Mouse (Mus musculus): Measurements from ENCODE around the gene Polrmt. TPM values are rescaled to one million over a fixed set of nuclear protein-coding genes. Genes with fewer than 3 reads are reported as not detected.

Polrmt gene
- polyA plus RNA-seq, 1 experiment from 2014 or later: 32.2 TPM

DNA sequence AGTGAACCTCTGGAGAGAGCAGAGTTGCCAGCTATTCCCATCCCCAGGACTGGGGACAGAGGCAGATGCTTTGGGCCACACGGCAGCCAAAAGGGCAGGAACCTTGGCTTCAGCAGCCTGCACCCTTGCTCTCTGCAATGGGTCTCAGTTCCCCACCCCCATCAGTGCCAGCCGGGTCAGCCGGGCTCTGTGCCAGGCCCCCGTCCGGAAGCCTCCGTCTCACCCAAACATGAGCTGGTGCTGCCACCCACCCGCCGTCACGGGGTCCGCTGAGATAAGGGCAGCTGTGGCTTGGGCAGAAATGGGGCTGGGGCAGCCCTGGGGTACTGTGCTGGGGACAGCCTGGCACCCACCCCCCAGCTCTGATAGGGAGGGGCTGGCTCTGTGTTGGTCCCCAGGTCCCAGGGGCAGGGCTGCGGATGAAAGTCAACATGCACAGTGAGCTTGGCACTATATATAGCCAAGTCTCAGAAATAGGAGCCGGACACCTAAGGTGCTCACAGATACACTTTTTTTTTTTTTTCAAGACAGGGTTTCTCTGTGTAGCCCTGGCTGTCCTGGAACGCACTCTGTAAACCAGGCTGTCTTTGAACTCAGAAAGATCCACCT, 16.9 kb downstream of the Polrmt start:
- H3K4me3 ChIP-seq (ENCODE audit: low read depth, low read length): no peak overlapping the region
- H3K36me3 ChIP-seq (ENCODE audit: control insufficient read depth, insufficient read depth, low read length): no peaks in the 10 kb centered on the region
- ATAC-seq (ENCODE audit: insufficient number of reproducible peaks, low FRiP score, low TSS enrichment, low read depth) (no peak), DNase-seq (ENCODE audit: low spot score) (no peak)
- H3K4me1 ChIP-seq (ENCODE audit: control insufficient read depth, insufficient read depth, low read length): no peaks in the 10 kb centered on the region
- H3K4me2 ChIP-seq (ENCODE audit: low read depth, severe bottlenecking): no peak overlapping the region
- 86% methylated on average over 13 of the region's 13 CpGs for WGBS
- H3K9ac ChIP-seq (ENCODE audit: low read length): no peak overlapping the region
- H3K27ac ChIP-seq (replicated peaks; ENCODE audit: low read depth, low read length): no peak overlapping the region
- no peaks in the 10 kb centered on the region for H3K27me3 ChIP-seq (ENCODE audit: control insufficient read depth, insufficient read depth, low read length)
- H3K9me3 ChIP-seq (ENCODE audit: control insufficient read depth, low read length): no peaks in the 10 kb centered on the region

DNA sequence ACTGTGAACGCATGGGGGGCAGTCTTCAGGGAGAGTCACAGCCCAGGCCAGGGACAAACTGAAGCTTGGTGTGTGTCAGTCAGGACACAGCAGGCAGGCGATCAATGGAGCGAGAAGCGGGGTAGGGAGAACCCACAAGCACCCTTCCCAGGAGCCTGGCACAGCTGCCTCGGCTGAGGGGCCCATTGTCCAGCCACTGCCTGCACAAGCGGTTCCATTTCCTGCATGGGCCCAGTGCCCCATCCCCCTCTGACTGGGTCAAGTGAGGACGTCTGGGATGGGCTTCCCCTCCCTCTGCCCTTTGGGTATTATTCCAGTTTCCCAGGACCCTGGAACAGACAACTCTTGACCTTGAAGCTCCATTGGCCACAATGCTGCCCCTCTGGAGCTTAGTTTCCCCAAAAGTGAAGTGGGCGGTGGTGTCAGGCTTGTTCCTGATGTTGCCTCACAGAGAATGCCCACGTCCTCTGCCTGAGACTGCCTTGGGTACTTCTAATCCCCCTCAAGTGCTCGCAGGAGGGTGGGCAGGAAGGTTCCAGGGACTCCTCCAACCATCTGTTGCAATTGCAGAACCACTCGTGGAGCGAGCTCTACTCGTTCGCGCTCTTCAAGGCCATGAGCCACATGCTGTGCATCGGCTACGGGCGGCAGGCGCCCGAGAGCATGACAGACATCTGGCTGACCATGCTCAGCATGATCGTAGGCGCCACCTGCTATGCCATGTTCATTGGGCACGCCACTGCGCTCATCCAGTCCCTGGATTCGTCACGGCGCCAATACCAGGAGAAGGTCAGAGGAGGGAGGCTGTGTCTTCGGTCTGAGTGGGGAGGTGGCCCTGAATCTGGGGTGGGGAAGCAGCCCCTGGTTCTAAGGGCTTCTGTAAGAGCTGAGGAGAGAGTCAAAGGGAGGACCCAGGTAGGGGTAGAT, 17.8 kb downstream of the Polrmt start:
- Histone ChIP-seq H3K9ac (ENCODE audit: low read length) (no peak overlapping the region), H3K27ac (replicated peaks; ENCODE audit: low read depth, low read length) (no peak overlapping the region), H3K4me2 (ENCODE audit: low read depth, severe bottlenecking) (no peak overlapping the region), H3K4me1 (ENCODE audit: control insufficient read depth, insufficient read depth, low read length) (no peaks in the 10 kb centered on the region), H3K9me3 (ENCODE audit: control insufficient read depth, low read length) (no peaks in the 10 kb centered on the region), H3K36me3 (ENCODE audit: control insufficient read depth, insufficient read depth, low read length) (no peaks in the 10 kb centered on the region), H3K27me3 (ENCODE audit: control insufficient read depth, insufficient read depth, low read length) (no peaks in the 10 kb centered on the region), H3K4me3 (ENCODE audit: low read depth, low read length) (no peak overlapping the region)
- ATAC-seq (ENCODE audit: insufficient number of reproducible peaks, low FRiP score, low TSS enrichment, low read depth) (no peak), DNase-seq (ENCODE audit: low spot score) (no peak)
- 75% methylated on average over 28 of the region's 28 CpGs for WGBS

DNA sequence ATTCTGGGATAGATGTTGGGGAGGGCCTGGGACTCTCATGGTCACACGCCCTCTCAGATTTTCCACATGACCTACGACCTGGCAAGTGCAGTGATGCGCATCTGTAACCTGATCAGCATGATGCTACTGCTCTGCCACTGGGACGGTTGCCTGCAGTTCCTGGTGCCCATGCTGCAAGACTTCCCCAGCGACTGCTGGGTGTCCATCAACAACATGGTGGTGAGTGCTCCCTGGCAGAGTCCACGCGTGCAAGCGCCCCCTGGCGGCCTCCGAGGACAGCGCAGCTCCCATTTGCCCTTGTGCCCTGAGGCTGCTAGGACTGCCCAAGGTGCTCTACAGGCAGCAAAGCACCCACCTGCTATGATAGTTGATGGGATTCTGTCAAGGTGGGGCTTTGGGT, 20.3 kb downstream of the Polrmt start:
- DNase-seq (ENCODE audit: low spot score): peak; percentile 54
- WGBS: 41% methylated on average over 11 of the region's 11 CpGs

DNA sequence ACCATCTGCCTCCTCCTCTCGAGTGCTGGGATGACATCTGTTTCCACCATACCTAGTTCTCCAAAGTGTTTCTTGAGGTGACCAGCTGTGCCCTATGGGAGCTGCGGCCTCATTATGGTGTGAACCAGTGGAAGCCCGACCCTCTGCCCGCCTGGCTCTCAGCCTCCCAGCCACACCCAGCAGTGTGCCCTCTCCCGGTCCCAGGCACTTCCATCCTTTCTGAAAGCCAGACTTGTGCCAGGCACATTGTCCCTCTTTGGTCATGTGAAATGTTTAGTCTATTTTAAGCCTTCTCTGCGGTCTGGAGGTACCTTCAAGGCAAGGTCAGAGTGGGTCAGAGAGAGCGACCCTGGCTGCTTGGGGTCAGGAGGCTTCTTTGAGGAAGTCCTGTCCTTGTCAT, 22.7 kb downstream of the Polrmt start:
- Histone ChIP-seq H3K4me3 (ENCODE audit: low read depth, low read length) (no peak overlapping the region), H3K36me3 (ENCODE audit: control insufficient read depth, insufficient read depth, low read length) (no peaks in the 10 kb centered on the region), H3K9me3 (ENCODE audit: control insufficient read depth, low read length) (no peaks in the 10 kb centered on the region), H3K4me1 (ENCODE audit: control insufficient read depth, insufficient read depth, low read length) (no peaks in the 10 kb centered on the region), H3K9ac (ENCODE audit: low read length) (no peak overlapping the region), H3K4me2 (ENCODE audit: low read depth, severe bottlenecking) (no peak overlapping the region), H3K27me3 (ENCODE audit: control insufficient read depth, insufficient read depth, low read length) (peaks cover 2% of the 10 kb centered on the region; the same call in 1 of the 2 replicates), H3K27ac (replicated peaks; ENCODE audit: low read depth, low read length) (no peak overlapping the region)
- DNase-seq (ENCODE audit: low spot score) (no peak), ATAC-seq (ENCODE audit: insufficient number of reproducible peaks, low FRiP score, low TSS enrichment, low read depth) (no peak)
- WGBS: 78% methylated on average over 7 of the region's 7 CpGs

More for the DNA sequence above, 20.3 kb downstream of the Polrmt start:
- ATAC-seq (ENCODE audit: insufficient number of reproducible peaks, low FRiP score, low TSS enrichment, low read depth): no peak
- H3K9ac ChIP-seq (ENCODE audit: low read length): no peak overlapping the region
- H3K4me1 ChIP-seq (ENCODE audit: control insufficient read depth, insufficient read depth, low read length): no peaks in the 10 kb centered on the region
- H3K27ac ChIP-seq (replicated peaks; ENCODE audit: low read depth, low read length): no peak overlapping the region
- H3K36me3 ChIP-seq (ENCODE audit: control insufficient read depth, insufficient read depth, low read length): no peaks in the 10 kb centered on the region
- no peak overlapping the region for H3K4me2 ChIP-seq (ENCODE audit: low read depth, severe bottlenecking)
- no peaks in the 10 kb centered on the region for H3K9me3 ChIP-seq (ENCODE audit: control insufficient read depth, low read length)
- no peak overlapping the region; the same call in 1 of the 2 replicates for H3K4me3 ChIP-seq (ENCODE audit: low read depth, low read length)
- H3K27me3 ChIP-seq (ENCODE audit: control insufficient read depth, insufficient read depth, low read length): no peaks in the 10 kb centered on the region

DNA sequence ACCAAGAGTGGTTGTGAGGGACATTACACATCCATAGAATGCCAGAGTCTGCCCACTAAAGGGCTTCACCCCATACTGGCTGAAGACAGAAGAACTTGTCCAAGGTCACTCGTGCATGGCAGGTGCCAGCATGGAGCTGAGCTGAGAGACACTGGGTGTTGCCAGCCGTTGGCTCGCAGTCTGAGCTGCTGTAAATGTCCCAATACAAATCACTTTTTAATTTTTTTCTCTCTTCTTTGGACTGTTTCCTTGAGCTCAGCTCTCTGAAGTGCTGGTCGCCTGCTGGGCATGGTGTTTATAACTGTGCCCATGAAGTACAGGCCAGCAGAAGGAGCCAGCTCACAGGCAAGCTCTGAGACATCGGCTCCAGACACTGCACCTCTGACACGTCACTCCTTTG, 23.3 kb downstream of the Polrmt start:
- no peaks in the 10 kb centered on the region for H3K36me3 ChIP-seq (ENCODE audit: control insufficient read depth, insufficient read depth, low read length)
- H3K9ac ChIP-seq (ENCODE audit: low read length): no peak overlapping the region
- peaks cover 8% of the 10 kb centered on the region for H3K27me3 ChIP-seq (ENCODE audit: control insufficient read depth, insufficient read depth, low read length)
- no peaks in the 10 kb centered on the region for H3K9me3 ChIP-seq (ENCODE audit: control insufficient read depth, low read length)
- H3K27ac ChIP-seq (replicated peaks; ENCODE audit: low read depth, low read length): no peak overlapping the region
- ATAC-seq (ENCODE audit: insufficient number of reproducible peaks, low FRiP score, low TSS enrichment, low read depth) (no peak), DNase-seq (ENCODE audit: low spot score) (no peak)
- no peaks in the 10 kb centered on the region for H3K4me1 ChIP-seq (ENCODE audit: control insufficient read depth, insufficient read depth, low read length)
- H3K4me3 ChIP-seq (ENCODE audit: low read depth, low read length): no peak overlapping the region
- WGBS: 81% methylated on average over 6 of the region's 6 CpGs
- no peak overlapping the region for H3K4me2 ChIP-seq (ENCODE audit: low read depth, severe bottlenecking)

DNA sequence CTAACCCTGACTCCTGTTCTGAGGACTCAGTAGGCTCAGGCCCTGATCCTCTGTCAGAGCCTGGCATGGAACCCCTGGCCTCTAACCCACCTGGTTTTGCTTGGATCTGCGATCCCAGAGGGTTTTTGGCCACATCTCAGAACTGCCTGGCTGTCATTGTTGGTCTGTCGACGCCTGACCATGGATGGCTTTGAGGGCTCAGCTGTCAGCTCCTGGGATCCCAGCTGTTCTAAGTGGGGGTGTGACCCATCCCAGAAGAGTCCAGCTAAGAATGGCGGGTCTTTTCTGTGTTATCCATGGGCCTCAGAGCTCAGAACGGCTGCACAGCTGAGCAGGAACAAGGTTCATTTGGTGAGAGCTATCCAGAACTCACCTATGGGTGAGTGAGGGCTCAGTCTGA, 25.3 kb downstream of the Polrmt start:
- peaks cover 28% of the 10 kb centered on the region for H3K27me3 ChIP-seq (ENCODE audit: control insufficient read depth, insufficient read depth, low read length)
- H3K4me1 ChIP-seq (ENCODE audit: control insufficient read depth, insufficient read depth, low read length): peaks cover 11% of the 10 kb centered on the region
- DNase-seq (ENCODE audit: low spot score): no peak
- H3K36me3 ChIP-seq (ENCODE audit: control insufficient read depth, insufficient read depth, low read length): no peaks in the 10 kb centered on the region
- 71% methylated on average over 5 of the region's 5 CpGs for WGBS
- no peak overlapping the region for H3K27ac ChIP-seq (replicated peaks; ENCODE audit: low read depth, low read length)
- ATAC-seq (ENCODE audit: insufficient number of reproducible peaks, low FRiP score, low TSS enrichment, low read depth): no peak
- H3K9me3 ChIP-seq (ENCODE audit: control insufficient read depth, low read length): no peaks in the 10 kb centered on the region
- no peak overlapping the region for H3K9ac ChIP-seq (ENCODE audit: low read length)
- H3K4me2 ChIP-seq (ENCODE audit: low read depth, severe bottlenecking): no peak overlapping the region
- no peak overlapping the region for H3K4me3 ChIP-seq (ENCODE audit: low read depth, low read length)

DNA sequence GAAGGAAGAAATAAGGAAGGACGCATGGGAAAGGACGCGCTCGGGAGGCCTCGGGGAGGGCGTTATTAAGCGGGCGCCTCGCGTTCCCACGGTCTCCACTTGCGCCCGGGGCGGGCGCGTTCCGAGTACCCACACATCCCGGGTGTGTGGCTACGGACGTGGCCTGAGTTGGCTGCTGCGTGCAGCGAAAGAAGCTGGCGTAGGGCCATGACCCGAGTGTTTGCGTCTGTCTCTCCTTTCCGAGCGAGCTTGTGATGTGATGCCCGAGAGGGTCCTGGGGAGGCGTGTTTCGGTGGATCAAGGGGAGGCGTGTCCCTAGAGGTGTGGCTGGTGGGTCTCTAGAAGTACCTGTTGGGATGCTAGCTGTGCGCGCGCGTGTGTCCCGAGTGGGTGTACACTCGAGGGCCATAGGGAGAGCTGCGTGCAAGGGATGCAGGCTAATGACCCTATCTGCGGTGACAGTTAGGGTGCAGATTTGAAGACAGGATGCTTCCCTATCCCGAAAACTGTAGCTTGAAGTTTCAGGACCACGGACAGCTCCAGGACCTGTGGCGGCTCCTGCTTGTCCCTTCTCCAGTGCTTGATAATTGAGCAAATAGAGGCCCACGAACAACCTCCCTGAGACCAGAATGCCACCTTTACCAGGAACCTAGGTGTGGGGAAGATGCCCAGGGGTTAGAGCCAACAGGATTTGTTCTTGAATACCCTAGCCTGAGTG, 28.6 kb downstream of the Polrmt start:
- Histone ChIP-seq H3K4me2 (ENCODE audit: low read depth, severe bottlenecking) (peak overlapping the region; percentile 17; the same call in 1 of the 2 replicates), H3K4me1 (ENCODE audit: control insufficient read depth, insufficient read depth, low read length) (peaks cover 11% of the 10 kb centered on the region), H3K27me3 (ENCODE audit: control insufficient read depth, insufficient read depth, low read length) (peaks cover 47% of the 10 kb centered on the region), H3K4me3 (ENCODE audit: low read depth, low read length) (0 out of 2 replicates have a peak overlapping the region, but pooled peaks have one; percentile 1), H3K36me3 (ENCODE audit: control insufficient read depth, insufficient read depth, low read length) (no peaks in the 10 kb centered on the region), H3K27ac (replicated peaks; ENCODE audit: low read depth, low read length) (no peak overlapping the region), H3K9me3 (ENCODE audit: control insufficient read depth, low read length) (no peaks in the 10 kb centered on the region), H3K9ac (ENCODE audit: low read length) (no peak overlapping the region)
- no peak for ATAC-seq (ENCODE audit: insufficient number of reproducible peaks, low FRiP score, low TSS enrichment, low read depth)
- DNase-seq (ENCODE audit: low spot score): peak; percentile 92
- WGBS: 7% methylated on average over 43 of the region's 43 CpGs

DNA sequence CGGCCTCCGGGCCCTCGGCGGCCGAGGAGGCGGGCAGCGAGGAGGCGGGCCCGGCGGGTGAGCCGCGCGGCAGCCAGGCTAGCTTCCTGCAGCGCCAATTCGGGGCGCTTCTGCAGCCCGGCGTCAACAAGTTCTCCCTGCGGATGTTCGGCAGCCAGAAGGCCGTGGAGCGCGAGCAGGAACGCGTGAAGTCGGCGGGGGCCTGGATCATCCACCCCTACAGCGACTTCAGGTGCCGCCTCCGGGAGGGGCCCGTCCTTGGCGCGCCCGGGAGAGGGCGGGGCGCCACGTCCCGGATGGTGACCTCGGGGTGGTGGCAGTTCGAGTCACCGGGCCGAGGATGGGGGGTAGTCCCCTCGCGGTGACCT, 29.4 kb downstream of the Polrmt start:
- DNase-seq (ENCODE audit: low spot score) (no peak), ATAC-seq (ENCODE audit: insufficient number of reproducible peaks, low FRiP score, low TSS enrichment, low read depth) (no peak)

More for the DNA sequence above, 29.4 kb downstream of the Polrmt start:
- peak overlapping the region; percentile 88 for H3K4me2 ChIP-seq (ENCODE audit: low read depth, severe bottlenecking)
- H3K36me3 ChIP-seq (ENCODE audit: control insufficient read depth, insufficient read depth, low read length): no peaks in the 10 kb centered on the region
- peaks cover 11% of the 10 kb centered on the region for H3K4me1 ChIP-seq (ENCODE audit: control insufficient read depth, insufficient read depth, low read length)
- WGBS: 0% methylated on average over 37 of the region's 44 CpGs
- no peaks in the 10 kb centered on the region for H3K9me3 ChIP-seq (ENCODE audit: control insufficient read depth, low read length)
- peak overlapping the region; percentile 40; the same call in 1 of the 2 replicates for H3K9ac ChIP-seq (ENCODE audit: low read length)
- no peak overlapping the region for H3K27ac ChIP-seq (replicated peaks; ENCODE audit: low read depth, low read length)
- H3K4me3 ChIP-seq (ENCODE audit: low read depth, low read length): peak overlapping the region; percentile 39
- H3K27me3 ChIP-seq (ENCODE audit: control insufficient read depth, insufficient read depth, low read length): peaks cover 47% of the 10 kb centered on the region
